Mouse (Mus musculus): Measurements from ENCODE around the gene Pam. TPM values are rescaled to one million over a fixed set of nuclear protein-coding genes. Genes with fewer than 3 reads are reported as not detected.

Pam gene
- total and polyA plus RNA-seq, 3 experiments: not detected

DNA sequence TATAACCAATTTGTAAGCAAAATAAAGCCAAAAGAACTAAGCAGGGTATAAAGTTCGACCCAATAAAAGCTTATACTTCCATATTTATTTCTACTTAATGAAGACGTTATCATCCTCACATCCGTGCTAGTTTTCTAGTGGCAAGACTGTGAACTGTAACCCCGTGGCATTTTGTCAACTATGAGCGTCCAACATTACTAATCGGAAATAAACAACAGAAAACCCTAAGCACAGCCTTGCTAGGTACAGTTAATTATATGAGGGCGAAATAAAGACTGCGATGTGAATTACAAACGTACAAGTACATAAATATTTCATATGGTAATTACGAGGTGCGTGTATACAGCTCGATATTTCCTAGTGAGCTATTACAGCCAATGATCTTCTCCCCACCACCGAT lies 119.4 kb downstream of the Pam start:
- H3K9me3 ChIP-seq (replicated peaks; ENCODE audit: insufficient read depth, low read length): no peaks in the 10 kb centered on the region

DNA sequence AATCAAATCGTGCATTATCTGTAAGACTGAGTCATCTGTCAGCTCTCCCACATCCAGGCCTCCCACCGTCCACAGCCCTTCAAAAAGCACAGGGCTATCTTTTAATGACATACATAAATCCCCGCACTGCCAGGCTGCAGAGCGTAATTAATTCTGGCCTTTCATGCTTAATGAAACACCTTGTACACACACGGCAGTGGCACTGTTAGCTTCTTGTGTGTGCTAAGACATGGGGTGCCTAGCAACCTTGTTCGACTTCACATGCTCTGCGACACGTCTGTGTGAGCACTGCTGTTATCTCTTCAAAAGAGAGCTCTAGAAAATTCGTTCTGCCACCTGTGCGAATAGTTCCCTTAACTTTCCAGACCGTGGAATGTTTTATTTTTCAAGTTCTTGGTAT lies 120.5 kb downstream of the Pam start:
- TF ChIP-seq CHD2 (IDR thresholded peaks at IDR 0.05; ENCODE audit: low read length) (no peak), SIN3A (IDR thresholded peaks at IDR 0.05; ENCODE audit: low read length) (no peak), ELF1 (IDR thresholded peaks at IDR 0.05; ENCODE audit: low read depth, low read length) (no peak), ETS1 (IDR thresholded peaks at IDR 0.05; ENCODE audit: low read depth, low read length) (no peak), UBTF (IDR thresholded peaks at IDR 0.05; ENCODE audit: borderline replicate concordance, insufficient read depth, low read depth, low read length) (no peak)
- no peaks in the 10 kb centered on the region for H3K27me3 ChIP-seq (ENCODE audit: control insufficient read depth in 1 of 2, insufficient read depth in 2 of 2, low read length in 2 of 2)
- H3K36me3 ChIP-seq (ENCODE audit: control insufficient read depth in 1 of 2, insufficient read depth in 2 of 2, low read length in 2 of 2): no peaks in the 10 kb centered on the region
- no peak overlapping the region for H3K9ac ChIP-seq (ENCODE audit: control insufficient read depth, low read depth, low read length, poor library complexity, severe bottlenecking)
- H3K79me2 ChIP-seq (ENCODE audit: control insufficient read depth, insufficient read depth, low read length, poor library complexity): no peaks in the 10 kb centered on the region
- no peaks in the 10 kb centered on the region for H3K9me3 ChIP-seq (replicated peaks; ENCODE audit: insufficient read depth, low read length)
- no peaks in the 10 kb centered on the region for H3K4me1 ChIP-seq (ENCODE audit: control insufficient read depth in 1 of 2, insufficient read depth in 2 of 2, low read length in 2 of 2)
- no peak overlapping the region for H3K27ac ChIP-seq (ENCODE audit: control insufficient read depth, low read depth, low read length)
- DNase-seq (ENCODE audit: low read depth, low spot score): no peak
- H3K4me3 ChIP-seq (ENCODE audit: control insufficient read depth in 1 of 2, insufficient read depth in 1 of 2, low read depth in 2 of 2, low read length in 2 of 2): no peak overlapping the region

More for the DNA sequence above, 119.4 kb downstream of the Pam start:
- no peak for TF ChIP-seq JUND (IDR thresholded peaks at IDR 0.05; ENCODE audit: low read depth, low read length)
- no peak for TF ChIP-seq MAZ (IDR thresholded peaks at IDR 0.05; ENCODE audit: low read depth, low read length)
- TF ChIP-seq HCFC1 (IDR thresholded peaks at IDR 0.05; ENCODE audit: low read depth, low read length): no peak
- no peaks in the 10 kb centered on the region for H3K27me3 ChIP-seq (ENCODE audit: control insufficient read depth in 1 of 2, insufficient read depth in 2 of 2, low read length in 2 of 2)
- H3K4me1 ChIP-seq (ENCODE audit: control insufficient read depth in 1 of 2, insufficient read depth in 2 of 2, low read length in 2 of 2): no peaks in the 10 kb centered on the region
- no peak overlapping the region for H3K4me3 ChIP-seq (ENCODE audit: control insufficient read depth in 1 of 2, insufficient read depth in 1 of 2, low read depth in 2 of 2, low read length in 2 of 2)
- H3K79me2 ChIP-seq (ENCODE audit: control insufficient read depth, insufficient read depth, low read length, poor library complexity): no peaks in the 10 kb centered on the region
- no peak overlapping the region for H3K9ac ChIP-seq (ENCODE audit: control insufficient read depth, low read depth, low read length, poor library complexity, severe bottlenecking)
- DNase-seq (ENCODE audit: low read depth, low spot score): no peak
- H3K36me3 ChIP-seq (ENCODE audit: control insufficient read depth in 1 of 2, insufficient read depth in 2 of 2, low read length in 2 of 2): no peaks in the 10 kb centered on the region
- H3K27ac ChIP-seq (ENCODE audit: control insufficient read depth, low read depth, low read length): no peak overlapping the region

DNA sequence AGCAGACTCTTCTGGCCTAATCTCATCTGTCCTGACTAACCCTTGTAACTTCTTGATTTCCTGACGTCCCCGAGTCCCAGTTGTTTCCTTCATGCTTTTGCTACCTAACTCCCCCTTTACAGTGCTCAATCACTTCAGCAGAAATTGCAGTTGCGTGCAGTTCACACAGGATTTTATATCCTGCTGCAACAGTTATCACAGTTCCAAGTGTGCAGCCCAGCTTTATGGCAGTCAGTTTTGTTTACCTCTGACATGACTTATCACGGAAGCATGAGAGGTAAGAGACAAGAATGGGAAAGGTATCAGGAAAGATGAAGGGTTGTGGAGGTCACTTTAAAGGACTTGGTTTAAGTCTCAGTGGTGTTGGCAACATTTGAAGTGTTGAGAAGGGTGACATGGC lies 125.7 kb downstream of the Pam start:
- Histone ChIP-seq H3K4me3 (ENCODE audit: control insufficient read depth in 1 of 2, insufficient read depth in 1 of 2, low read depth in 2 of 2, low read length in 2 of 2) (no peak overlapping the region), H3K4me1 (ENCODE audit: control insufficient read depth in 1 of 2, insufficient read depth in 2 of 2, low read length in 2 of 2) (no peaks in the 10 kb centered on the region), H3K9me3 (replicated peaks; ENCODE audit: insufficient read depth, low read length) (no peaks in the 10 kb centered on the region), H3K9ac (ENCODE audit: control insufficient read depth, low read depth, low read length, poor library complexity, severe bottlenecking) (no peak overlapping the region), H3K36me3 (ENCODE audit: control insufficient read depth in 1 of 2, insufficient read depth in 2 of 2, low read length in 2 of 2) (no peaks in the 10 kb centered on the region), H3K27me3 (ENCODE audit: control insufficient read depth in 1 of 2, insufficient read depth in 2 of 2, low read length in 2 of 2) (no peaks in the 10 kb centered on the region), H3K27ac (ENCODE audit: control insufficient read depth, low read depth, low read length) (no peak overlapping the region), H3K79me2 (ENCODE audit: control insufficient read depth, insufficient read depth, low read length, poor library complexity) (no peaks in the 10 kb centered on the region)
- TF ChIP-seq MEF2A (IDR thresholded peaks at IDR 0.05; ENCODE audit: extremely low read depth, insufficient replicate concordance, low read depth, low read length, poor library complexity, severe bottlenecking) (no peak), GATA1 (IDR thresholded peaks at IDR 0.05; ENCODE audit: low read depth, low read length) (no peak), CHD1 (IDR thresholded peaks at IDR 0.05; ENCODE audit: low read depth, low read length) (no peak), ELF1 (IDR thresholded peaks at IDR 0.05; ENCODE audit: low read depth, low read length) (no peak), E2F4 (IDR thresholded peaks at IDR 0.05; ENCODE audit: borderline replicate concordance, low read depth, low read length) (no peak), ZC3H11A (IDR thresholded peaks at IDR 0.05; ENCODE audit: low read depth, low read length) (no peak), POLR2A (IDR thresholded peaks at IDR 0.05; ENCODE audit: control insufficient read depth in 1 of 2, insufficient read depth in 1 of 2, low read depth in 1 of 2, low read length in 2 of 2, poor library complexity in 1 of 2) (no peak), USF1 (IDR thresholded peaks at IDR 0.05; ENCODE audit: low read depth, low read length) (no peak), CHD2 (IDR thresholded peaks at IDR 0.05; ENCODE audit: low read length) (no peak), MAFK (IDR thresholded peaks at IDR 0.05; ENCODE audit: borderline replicate concordance, low read depth, low read length) (no peak), MAZ (IDR thresholded peaks at IDR 0.05; ENCODE audit: low read depth, low read length) (no peak), USF2 (IDR thresholded peaks at IDR 0.05; ENCODE audit: borderline replicate concordance in 1 of 2, insufficient read depth in 1 of 2, low read depth in 1 of 2, low read length in 2 of 2) (no peak), SMC3 (IDR thresholded peaks at IDR 0.05; ENCODE audit: low read depth, low read length) (no peak), ETS1 (IDR thresholded peaks at IDR 0.05; ENCODE audit: low read depth, low read length) (no peak), TCF12 (IDR thresholded peaks at IDR 0.05; ENCODE audit: low read depth, low read length) (no peak), ZNF384 (IDR thresholded peaks at IDR 0.05; ENCODE audit: low read depth, low read length) (no peak), TAL1 (IDR thresholded peaks at IDR 0.05; ENCODE audit: low read length) (no peak)
- no peak for DNase-seq (ENCODE audit: low read depth, low spot score)
